Mouse (Mus musculus) heart, embryonic 11.5 days (tissue): Measurements from ENCODE around the gene Shisa7. TPM values are rescaled to one million over a fixed set of nuclear protein-coding genes. Genes with fewer than 3 reads are reported as not detected.

Experiments used
- polyA plus RNA-seq: library from polyadenylated mRNA; unstranded; fragments of >200 nt; fragmentation: Nextera tagmentation; extraction: Ambion mirVana; gene quantifications from 2 replicates; pipeline ENCODE4 v1.2.1, GENCODE M21; 2014

Gene Shisa7
- polyA plus RNA-seq, 1 experiment from 2014 or later, result 0.09 TPM

Other genes starting within 250 kb of the Shisa7 start
- gene Ptprh, start 240.7 kb downstream of the Shisa7 start, polyA plus RNA-seq, result not detected in 2 replicates
- 3.8 and 4.6 TPM in 2 replicates for gene Tmem86b, start 213.3 kb downstream of the Shisa7 start, polyA plus RNA-seq
- 3.2 and 7.0 TPM in 2 replicates for gene Ppp6r1, start 185.7 kb downstream of the Shisa7 start, polyA plus RNA-seq
- gene Hspbp1, start 159.6 kb downstream of the Shisa7 start, polyA plus RNA-seq, result 81.5 and 83.7 TPM in 2 replicates
- gene Brsk1, start 154.1 kb downstream of the Shisa7 start, polyA plus RNA-seq, result 1.7 TPM in 2 replicates
- gene Tmem150b, start 119.4 kb downstream of the Shisa7 start, polyA plus RNA-seq, result not detected in 2 replicates
- 58.6 and 63.5 TPM in 2 replicates for gene Kmt5c, start 104.6 kb downstream of the Shisa7 start, polyA plus RNA-seq
- 32.9 and 42.4 TPM in 2 replicates for gene Cox6b2, start 91.6 kb downstream of the Shisa7 start, polyA plus RNA-seq
- not detected in 2 replicates for gene Fam71e2, start 73.4 kb downstream of the Shisa7 start, polyA plus RNA-seq
- not detected in 2 replicates for gene Il11, start 61.8 kb downstream of the Shisa7 start, polyA plus RNA-seq
- not detected in 2 replicates for gene Tmem190, start 61.8 kb downstream of the Shisa7 start, polyA plus RNA-seq
- 2.2 and 2.4 TPM in 2 replicates for gene Tmem238, start 55.0 kb downstream of the Shisa7 start, polyA plus RNA-seq
- gene Rpl28, start 51.8 kb downstream of the Shisa7 start, polyA plus RNA-seq, result 143 and 156 TPM in 2 replicates
- gene Ube2s, start 32.1 kb downstream of the Shisa7 start, polyA plus RNA-seq, result 317 and 378 TPM in 2 replicates
- 2.9 and 3.3 TPM in 2 replicates for gene Isoc2b, start 25.6 kb upstream of the Shisa7 start, polyA plus RNA-seq
- gene Isoc2a, start 32.5 kb upstream of the Shisa7 start, polyA plus RNA-seq, result 0.59 and 1.1 TPM in 2 replicates
- gene Gm36210, start 61.8 kb upstream of the Shisa7 start, polyA plus RNA-seq, result 0.17 and 0.20 TPM in 2 replicates
- gene Zfp628, start 70.5 kb upstream of the Shisa7 start, polyA plus RNA-seq, result 2.6 and 2.8 TPM in 2 replicates
- 4.7 and 5.0 TPM in 2 replicates for gene Nat14, start 77.3 kb upstream of the Shisa7 start, polyA plus RNA-seq
- 0.53 and 1.1 TPM in 2 replicates for gene Ssc5d, start 81.1 kb upstream of the Shisa7 start, polyA plus RNA-seq
- 3.3 and 5.4 TPM in 2 replicates for gene Sbk2, start 119.7 kb upstream of the Shisa7 start, polyA plus RNA-seq
- gene Sbk3, start 126.5 kb upstream of the Shisa7 start, polyA plus RNA-seq, result 0.44 and 0.49 TPM in 2 replicates
- 32.5 and 38.8 TPM in 2 replicates for gene Zfp579, start 151.5 kb upstream of the Shisa7 start, polyA plus RNA-seq
- 10.2 and 11.0 TPM in 2 replicates for gene Zfp524, start 169.7 kb upstream of the Shisa7 start, polyA plus RNA-seq
- 25.5 and 25.9 TPM in 2 replicates for gene Fiz1, start 170.0 kb upstream of the Shisa7 start, polyA plus RNA-seq
- gene Gm44973, start 170.8 kb upstream of the Shisa7 start, polyA plus RNA-seq, result 0.89 TPM in 1 of 2 replicates, not detected in the other
- gene Zfp865, start 175.7 kb upstream of the Shisa7 start, polyA plus RNA-seq, result 3.4 and 5.5 TPM in 2 replicates
- 1.5 and 2.9 TPM in 2 replicates for gene Ccdc106, start 175.9 kb upstream of the Shisa7 start, polyA plus RNA-seq
- gene 4632433K11Rik, start 189.4 kb upstream of the Shisa7 start, polyA plus RNA-seq, result not detected in 2 replicates
- 3.4 and 4.2 TPM in 2 replicates for gene Zfp784, start 193.8 kb upstream of the Shisa7 start, polyA plus RNA-seq
- gene Zfp580, start 206.8 kb upstream of the Shisa7 start, polyA plus RNA-seq, result 14.7 and 17.8 TPM in 2 replicates
- 84.0 and 85.5 TPM in 2 replicates for gene U2af2, start 217.4 kb upstream of the Shisa7 start, polyA plus RNA-seq
- gene Epn1, start 235.5 kb upstream of the Shisa7 start, polyA plus RNA-seq, result 47.0 and 48.1 TPM in 2 replicates